19 mouse cellular contexts compared by ENCODE assay signal in genomic region chr3:55571034-55571433, GRCm38 (mm10).
DNase-seq lines count a peak whose midpoint lies in the region; ATAC-seq and TF ChIP-seq lines count a peak whose summit lies in the region.
"Had no signal": no experiment of that assay in that cellular context is flagged by ENCODE, and none has a peak within 500 bp of the region (broad histone marks: within the 10 kb centered on the region; RNA-seq: fewer than 3 reads in every experiment).

No protein-coding gene starts in this region.

- ATAC-seq in hindbrain, embryonic 12.5 days (ENCODE audit: low FRiP score), result no peak
- ATAC-seq in hindbrain, embryonic 16.5 days, result no peak
- ATAC-seq in midbrain, postnatal 0 days (ENCODE audit: low FRiP score), result no peak
- ATAC-seq in neural tube, embryonic 14.5 days (ENCODE audit: low read depth), result no peak

- peak overlapping the region; percentile 5; the same call in 1 of the 2 replicates for H3K27ac ChIP-seq in hindbrain, embryonic 12.5 days
- H3K27ac ChIP-seq in hindbrain, embryonic 16.5 days (ENCODE audit: low read depth, low read length), result no peak overlapping the region
- H3K27ac ChIP-seq in midbrain, embryonic 10.5 days (replicated peaks), result peak overlapping the region; percentile 58; the same call in 1 of the 2 replicates
- no peak overlapping the region for H3K27ac ChIP-seq in midbrain, postnatal 0 days (ENCODE audit: low read depth, low read length)
- 0 out of 2 replicates have a peak overlapping the region, but pooled peaks have one; percentile 7 for H3K27ac ChIP-seq in embryonic facial prominence, embryonic 10.5 days (replicated peaks)
- H3K27ac ChIP-seq in neural tube, embryonic 14.5 days (ENCODE audit: low read depth, low read length), result 0 out of 2 replicates have a peak overlapping the region, but pooled peaks have one; percentile 6
- no peak overlapping the region for H3K27ac ChIP-seq in forebrain, embryonic 10.5 days
- H3K27ac ChIP-seq: heart, adult 2 months; neural tube, embryonic 12.5 days; stomach, embryonic 15.5 days had no signal

- H3K4me2 ChIP-seq in hindbrain, embryonic 12.5 days (replicated peaks), result no peak overlapping the region
- no peak overlapping the region for H3K4me2 ChIP-seq in hindbrain, embryonic 16.5 days (ENCODE audit: low read length)
- H3K4me2 ChIP-seq in midbrain, postnatal 0 days (ENCODE audit: low read depth, low read length, poor library complexity, severe bottlenecking), result no peak overlapping the region
- no peak overlapping the region for H3K4me2 ChIP-seq in neural tube, embryonic 14.5 days (ENCODE audit: low read depth, low read length)
- H3K4me2 ChIP-seq: stomach, embryonic 15.5 days had no signal

- WGBS in hindbrain, embryonic 12.5 days, result 82% methylated on average over 3 of the region's 3 CpGs
- WGBS in hindbrain, embryonic 16.5 days, result 77% methylated on average over 3 of the region's 3 CpGs
- WGBS in midbrain, embryonic 10.5 days, result 88% methylated on average over 3 of the region's 3 CpGs
- 84% methylated on average over 3 of the region's 3 CpGs for WGBS in midbrain, postnatal 0 days
- 87% methylated on average over 3 of the region's 3 CpGs for WGBS in embryonic facial prominence, embryonic 10.5 days
- 93% methylated on average over 3 of the region's 3 CpGs for WGBS in neural tube, embryonic 14.5 days
- WGBS in forebrain, embryonic 10.5 days, result 89% methylated on average over 3 of the region's 3 CpGs

- no peak overlapping the region for H3K4me3 ChIP-seq in hindbrain, embryonic 12.5 days
- H3K4me3 ChIP-seq in hindbrain, embryonic 16.5 days (ENCODE audit: low read length), result no peak overlapping the region
- no peak overlapping the region for H3K4me3 ChIP-seq in midbrain, embryonic 10.5 days
- H3K4me3 ChIP-seq in midbrain, postnatal 0 days (ENCODE audit: low read depth, low read length), result no peak overlapping the region
- H3K4me3 ChIP-seq in embryonic facial prominence, embryonic 10.5 days, result no peak overlapping the region
- H3K4me3 ChIP-seq in neural tube, embryonic 14.5 days (ENCODE audit: low read depth, low read length), result no peak overlapping the region
- no peak overlapping the region for H3K4me3 ChIP-seq in forebrain, embryonic 10.5 days
- H3K4me3 ChIP-seq: erythroblast, embryonic 14.5 days; heart, adult 2 months; neural tube, embryonic 12.5 days; stomach, embryonic 15.5 days had no signal

- no peaks in the 10 kb centered on the region for H3K9me3 ChIP-seq in hindbrain, embryonic 12.5 days (replicated peaks)
- H3K9me3 ChIP-seq in hindbrain, embryonic 16.5 days (ENCODE audit: control insufficient read depth, low read length), result no peaks in the 10 kb centered on the region
- H3K9me3 ChIP-seq in midbrain, embryonic 10.5 days (replicated peaks), result no peaks in the 10 kb centered on the region
- H3K9me3 ChIP-seq in midbrain, postnatal 0 days (ENCODE audit: low read length), result no peaks in the 10 kb centered on the region
- no peaks in the 10 kb centered on the region for H3K9me3 ChIP-seq in embryonic facial prominence, embryonic 10.5 days
- H3K9me3 ChIP-seq in neural tube, embryonic 14.5 days (ENCODE audit: control insufficient read depth, low read length), result no peaks in the 10 kb centered on the region
- no peaks in the 10 kb centered on the region for H3K9me3 ChIP-seq in forebrain, embryonic 10.5 days
- H3K9me3 ChIP-seq: neural tube, embryonic 12.5 days; stomach, embryonic 15.5 days had no signal

- peaks cover 11% of the 10 kb centered on the region for H3K4me1 ChIP-seq in hindbrain, embryonic 12.5 days
- peaks cover 8% of the 10 kb centered on the region; the same call in 1 of the 2 replicates for H3K4me1 ChIP-seq in hindbrain, embryonic 16.5 days (ENCODE audit: control insufficient read depth, insufficient read depth, low read depth, low read length)
- peaks cover 23% of the 10 kb centered on the region for H3K4me1 ChIP-seq in midbrain, embryonic 10.5 days
- H3K4me1 ChIP-seq in midbrain, postnatal 0 days (ENCODE audit: insufficient read depth, low read length), result 0 out of 2 replicates have a peak, but pooled peaks cover 2% of the 10 kb centered on the region
- H3K4me1 ChIP-seq in embryonic facial prominence, embryonic 10.5 days, result peaks cover 21% of the 10 kb centered on the region
- peaks cover 5% of the 10 kb centered on the region; the same call in 1 of the 2 replicates for H3K4me1 ChIP-seq in neural tube, embryonic 14.5 days (ENCODE audit: control insufficient read depth, insufficient read depth, low read length)
- peaks cover 15% of the 10 kb centered on the region for H3K4me1 ChIP-seq in forebrain, embryonic 10.5 days
- H3K4me1 ChIP-seq: stomach, embryonic 15.5 days had no signal

- H3K27me3 ChIP-seq in hindbrain, embryonic 12.5 days, result no peaks in the 10 kb centered on the region
- no peaks in the 10 kb centered on the region for H3K27me3 ChIP-seq in hindbrain, embryonic 16.5 days (replicated peaks; ENCODE audit: control insufficient read depth, insufficient read depth, low read length)
- no peaks in the 10 kb centered on the region for H3K27me3 ChIP-seq in midbrain, embryonic 10.5 days (ENCODE audit: low read depth, poor library complexity, severe bottlenecking)
- H3K27me3 ChIP-seq in midbrain, postnatal 0 days (ENCODE audit: insufficient read depth, low read length), result no peaks in the 10 kb centered on the region
- H3K27me3 ChIP-seq in embryonic facial prominence, embryonic 10.5 days (replicated peaks; ENCODE audit: low read depth, poor library complexity, severe bottlenecking), result no peaks in the 10 kb centered on the region
- H3K27me3 ChIP-seq in neural tube, embryonic 14.5 days (ENCODE audit: control insufficient read depth, insufficient read depth, low read length), result no peaks in the 10 kb centered on the region
- no peaks in the 10 kb centered on the region for H3K27me3 ChIP-seq in forebrain, embryonic 10.5 days (ENCODE audit: poor library complexity, severe bottlenecking)
- H3K27me3 ChIP-seq: neural tube, embryonic 12.5 days; stomach, embryonic 15.5 days had no signal

- H3K9ac ChIP-seq in hindbrain, embryonic 12.5 days, result no peak overlapping the region
- no peak overlapping the region for H3K9ac ChIP-seq in hindbrain, embryonic 16.5 days (ENCODE audit: low read depth, low read length)
- H3K9ac ChIP-seq in midbrain, postnatal 0 days (replicated peaks; ENCODE audit: low read length, poor library complexity, severe bottlenecking), result no peak overlapping the region
- H3K9ac ChIP-seq in neural tube, embryonic 14.5 days (replicated peaks; ENCODE audit: low read depth, low read length), result no peak overlapping the region
- H3K9ac ChIP-seq: neural tube, embryonic 12.5 days; stomach, embryonic 15.5 days had no signal

- no peak for DNase-seq in midbrain, embryonic 10.5 days (ENCODE audit: low spot score)
- DNase-seq in midbrain, postnatal 0 days (ENCODE audit: low spot score), result no peak
- DNase-seq in embryonic facial prominence, embryonic 10.5 days (ENCODE audit: low spot score), result no peak
- DNase-seq in urinary bladder, postnatal 36 days (ENCODE audit: low spot score in 2 of 2), result no peak
- DNase-seq in forebrain, embryonic 10.5 days (ENCODE audit: extremely low spot score, low spot score), result no peak
- DNase-seq: B cell, adult 2 months; cerebellum, adult 18-20 months; heart, postnatal 4 days; kidney, adult 11 months; left cerebral cortex, postnatal 4 days; liver; thymus, adult 2 months had no signal

- no peak for TF ChIP-seq CTCF in midbrain, postnatal 0 days (IDR thresholded peaks at IDR 0.05)

- no peaks in the 10 kb centered on the region for H3K36me3 ChIP-seq in hindbrain, embryonic 12.5 days
- no peaks in the 10 kb centered on the region for H3K36me3 ChIP-seq in hindbrain, embryonic 16.5 days (ENCODE audit: control insufficient read depth, insufficient read depth, low read length)
- H3K36me3 ChIP-seq in midbrain, embryonic 10.5 days, result no peaks in the 10 kb centered on the region
- no peaks in the 10 kb centered on the region for H3K36me3 ChIP-seq in midbrain, postnatal 0 days (ENCODE audit: insufficient read depth, low read length)
- no peaks in the 10 kb centered on the region for H3K36me3 ChIP-seq in embryonic facial prominence, embryonic 10.5 days (replicated peaks)
- H3K36me3 ChIP-seq in neural tube, embryonic 14.5 days (ENCODE audit: control insufficient read depth, insufficient read depth, low read length), result no peaks in the 10 kb centered on the region
- no peaks in the 10 kb centered on the region for H3K36me3 ChIP-seq in forebrain, embryonic 10.5 days (replicated peaks)
- H3K36me3 ChIP-seq: neural tube, embryonic 12.5 days; stomach, embryonic 15.5 days had no signal

Comparison
In these comparisons a context has a peak if more than half of its experiments do, and no peak if none do; other contexts are left out.
1. H3K27ac ChIP-seq: peak in hindbrain, embryonic 12.5 days (single experiment), midbrain, embryonic 10.5 days (single experiment), embryonic facial prominence, embryonic 10.5 days (single experiment) and neural tube, embryonic 14.5 days (single experiment); none in hindbrain, embryonic 16.5 days (single experiment), midbrain, postnatal 0 days (single experiment) and forebrain, embryonic 10.5 days (single experiment).